In genomic region chr13:116811456-116811855, GRCm38 (mm10) we compare ENCODE assay signal across 29 mouse cellular contexts.
"Had no signal": no experiment of that assay in that cellular context is flagged by ENCODE, and none has a peak within 500 bp of the region (broad histone marks: within the 10 kb centered on the region; RNA-seq: fewer than 3 reads in every experiment).

No protein-coding gene starts in this region.

- H3K4me1 ChIP-seq: heart, embryonic 12.5 days; heart, embryonic 13.5 days; heart, embryonic 15.5 days; hindbrain, embryonic 10.5 days; hindbrain, embryonic 12.5 days; hindbrain, embryonic 13.5 days; hindbrain, embryonic 15.5 days; intestine, embryonic 15.5 days; kidney, embryonic 15.5 days had no signal

- H3K4me3 ChIP-seq: heart, embryonic 12.5 days; heart, embryonic 13.5 days; heart, embryonic 15.5 days; hindbrain, embryonic 10.5 days; hindbrain, embryonic 12.5 days; hindbrain, embryonic 13.5 days; hindbrain, embryonic 15.5 days; intestine, embryonic 15.5 days; kidney, embryonic 15.5 days; layer of hippocampus, adult 2 months; left cerebral cortex, adult 2 months had no signal

- DNase-seq: heart, postnatal 10 days; heart, postnatal 14 days; heart, postnatal 36 days; heart, postnatal 4 days; kidney, adult 11 months; kidney, adult 18-20 months; kidney, adult 2 months; kidney, adult 9 months; kidney, postnatal 10 days; kidney, postnatal 14 days; kidney, postnatal 25 days; kidney, postnatal 36 days; kidney, postnatal 4 days; layer of hippocampus, adult 9-11 months; layer of hippocampus, postnatal 36 days had no signal

- H3K9ac ChIP-seq: heart, embryonic 12.5 days; heart, embryonic 13.5 days; heart, embryonic 15.5 days; hindbrain, embryonic 12.5 days; hindbrain, embryonic 13.5 days; hindbrain, embryonic 14.5 days; hindbrain, embryonic 15.5 days; intestine, embryonic 15.5 days; kidney, embryonic 15.5 days had no signal

- H3K27me3 ChIP-seq: heart, embryonic 12.5 days; heart, embryonic 13.5 days; heart, embryonic 15.5 days; hindbrain, embryonic 12.5 days; hindbrain, embryonic 13.5 days; hindbrain, embryonic 15.5 days; intestine, embryonic 15.5 days; kidney, embryonic 15.5 days had no signal

- H3K27ac ChIP-seq: heart, embryonic 13.5 days; heart, embryonic 15.5 days; hindbrain, embryonic 10.5 days; hindbrain, embryonic 12.5 days; hindbrain, embryonic 13.5 days; hindbrain, embryonic 14.5 days; hindbrain, embryonic 15.5 days; hindbrain, postnatal 0 days; intestine, embryonic 15.5 days; kidney, embryonic 15.5 days; kidney, postnatal 0 days; layer of hippocampus, adult 2 months; left cerebral cortex, adult 2 months had no signal

- H3K36me3 ChIP-seq: heart, embryonic 12.5 days; heart, embryonic 13.5 days; heart, embryonic 15.5 days; hindbrain, embryonic 10.5 days; hindbrain, embryonic 12.5 days; hindbrain, embryonic 13.5 days; hindbrain, embryonic 15.5 days; intestine, embryonic 15.5 days; kidney, embryonic 15.5 days had no signal
